Mouse (Mus musculus) cerebellum, adult 11 months (tissue): ENCODE measurements at regions not wholly inside any gene's neighbourhood (a gene's known extent, or its start where the extent isn't known, plus 50 kb on each side); places are given as distances from the start of the nearest gene placed in this dataset.

Source experiments
- DNase-seq: peaks from one replicate; pipeline ENCODE4 v3.0.0; 2022

DNA sequence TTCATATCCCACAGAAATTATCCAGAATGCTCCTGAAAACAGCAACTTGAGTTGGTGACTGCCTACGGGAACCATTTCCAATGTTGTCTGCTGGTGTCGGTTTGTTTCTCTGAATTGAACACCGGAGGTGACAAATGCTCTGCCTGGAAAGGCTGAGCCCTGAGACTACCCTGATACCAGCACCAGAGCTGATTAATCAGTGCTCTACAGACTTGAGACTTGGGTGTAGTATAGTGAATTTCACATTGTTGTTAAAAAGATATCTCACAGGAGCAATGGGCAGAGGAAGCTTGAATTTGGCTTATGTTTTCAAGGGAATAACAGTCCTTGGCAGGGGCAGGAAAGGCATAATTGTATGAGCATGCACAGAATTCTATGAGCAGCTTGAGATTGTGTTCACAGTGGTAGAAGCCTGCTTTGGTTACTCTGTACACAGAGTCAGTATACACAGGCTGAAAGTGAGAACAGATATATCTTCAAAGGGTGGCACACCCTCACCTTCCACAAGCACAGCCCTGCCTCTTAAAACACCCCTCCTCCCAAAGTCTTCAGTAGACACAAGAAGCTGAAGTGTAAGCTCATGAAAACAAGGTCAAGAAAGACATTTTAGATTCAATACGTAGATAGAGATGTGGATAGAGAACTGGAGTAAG, 447.1 kb downstream of the Meis1 start:
- no peak for DNase-seq

GRCm38 (mm10) chr11:18563011-18563410, 455.8 kb downstream of the Meis1 start:
- no peak for DNase-seq

- no peak for DNase-seq
Measured at GRCm38 (mm10) chr11:18558665-18559064, 460.1 kb downstream of the Meis1 start.

GRCm38 (mm10) chr11:18535592-18535857, 483.3 kb downstream of the Meis1 start:
- no peak for DNase-seq

- no peak for DNase-seq
Measured at GRCm38 (mm10) chr11:18534807-18535591, 483.8 kb downstream of the Meis1 start.

GRCm38 (mm10) chr11:18531264-18532110, 487.3 kb downstream of the Meis1 start:
- no peak for DNase-seq

- no peak for DNase-seq
Measured at GRCm38 (mm10) chr11:18528568-18528967, 490.2 kb downstream of the Meis1 start.

DNA sequence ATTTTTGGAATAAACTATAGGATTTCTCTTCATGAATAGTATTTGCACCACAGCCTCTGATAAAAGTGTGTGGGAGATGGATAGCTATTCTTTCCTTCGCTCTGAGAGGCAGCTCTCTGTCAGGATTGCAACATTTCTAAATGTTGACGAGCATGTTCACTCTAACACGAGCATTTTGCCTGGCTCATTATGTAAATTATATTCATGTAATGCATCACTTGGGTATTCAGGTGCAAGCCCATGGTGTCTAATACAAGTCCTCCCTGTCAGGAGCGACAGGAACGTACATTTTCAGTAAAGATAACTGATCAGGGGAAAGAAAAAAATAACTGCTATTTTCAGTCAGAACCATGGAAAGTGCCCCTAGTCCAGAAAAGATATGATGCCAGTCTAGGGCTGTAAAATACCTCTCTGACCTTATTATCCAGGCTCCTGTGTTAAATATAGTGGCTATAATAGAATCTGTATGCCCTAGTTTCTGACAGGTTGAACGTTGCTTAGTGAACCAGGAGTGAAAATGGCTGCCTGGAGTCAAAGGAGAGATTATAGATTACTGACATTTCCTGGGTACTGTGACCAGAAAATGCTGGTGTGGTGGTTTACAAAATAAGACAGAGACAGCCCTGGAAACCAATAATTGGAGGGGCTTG, 523.6 kb downstream of the Meis1 start:
- DNase-seq, result no peak

- DNase-seq, result no peak
Measured at GRCm38 (mm10) chr11:18493981-18494380, 524.8 kb downstream of the Meis1 start.

DNA sequence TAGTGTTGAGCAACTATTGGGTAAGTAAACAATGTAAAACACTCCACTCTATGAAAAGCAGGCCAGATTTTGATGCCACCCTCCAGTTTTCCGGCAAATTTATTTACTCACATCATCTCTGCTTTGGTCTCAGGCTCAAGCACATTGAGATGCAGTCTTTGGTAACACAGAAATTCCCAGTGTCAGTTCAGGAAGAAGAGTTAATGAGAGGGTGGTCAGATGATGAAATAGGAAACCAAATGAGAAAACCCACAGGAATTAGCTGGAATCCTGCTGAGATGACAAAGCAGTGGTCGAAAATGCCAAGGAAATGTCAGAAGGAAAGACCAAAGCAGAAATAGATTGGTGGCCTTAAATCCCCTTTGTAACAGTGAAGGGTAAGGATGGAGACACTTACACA, 525.7 kb downstream of the Meis1 start:
- no peak for DNase-seq

- no peak for DNase-seq
Measured at GRCm38 (mm10) chr11:18489517-18490256, 529.1 kb downstream of the Meis1 start.

DNA sequence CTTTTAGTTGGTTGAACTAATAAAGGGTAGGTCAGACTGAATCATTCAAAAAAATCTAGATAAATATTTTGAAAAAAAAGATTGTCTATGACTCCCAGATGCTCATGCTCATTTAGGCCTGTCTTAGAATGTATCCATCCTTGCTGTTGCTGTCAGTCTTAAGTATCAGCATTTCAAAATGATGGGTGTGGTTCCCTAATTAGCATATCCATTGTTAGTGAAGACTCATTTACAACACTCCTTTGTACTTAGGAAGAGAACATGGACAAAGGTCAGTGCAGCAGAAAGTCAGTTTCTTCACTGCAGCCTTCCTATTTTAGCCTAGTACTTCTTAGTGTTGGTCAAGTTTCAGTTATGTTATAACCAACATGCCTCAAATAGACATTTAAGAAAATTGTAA, 525.2 kb upstream of the Etaa1 start:
- DNase-seq, result no peak

- DNase-seq, result no peak
Measured at GRCm38 (mm10) chr11:18451271-18451670, 497.6 kb upstream of the Etaa1 start.

DNA sequence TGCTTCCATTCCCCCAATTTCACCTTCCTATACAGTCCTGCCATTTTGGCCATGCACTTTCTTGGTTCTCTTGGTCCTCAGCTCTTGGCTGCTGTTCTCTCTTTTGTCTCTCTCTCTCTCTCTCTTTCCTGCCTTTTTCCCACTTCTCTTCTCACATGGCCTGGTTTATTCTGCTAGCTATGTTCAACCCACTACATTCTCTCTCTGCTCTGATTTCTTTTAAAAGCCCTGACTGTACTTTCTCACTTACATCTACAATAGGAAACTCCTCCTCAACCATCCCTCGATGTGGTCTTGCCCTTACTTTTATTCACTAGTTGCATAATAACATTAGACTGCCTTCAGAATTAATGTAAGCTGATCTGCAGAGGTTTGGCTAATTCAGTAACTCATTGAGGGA, 495.2 kb upstream of the Etaa1 start:
- DNase-seq, result no peak

GRCm38 (mm10) chr11:18444600-18444999, 490.9 kb upstream of the Etaa1 start:
- no peak for DNase-seq

GRCm38 (mm10) chr11:18444101-18444500, 490.4 kb upstream of the Etaa1 start:
- no peak for DNase-seq

GRCm38 (mm10) chr11:18443156-18443555, 489.5 kb upstream of the Etaa1 start:
- DNase-seq, result no peak

GRCm38 (mm10) chr11:18437834-18438611, 484.3 kb upstream of the Etaa1 start:
- peak; percentile 22 for DNase-seq

DNA sequence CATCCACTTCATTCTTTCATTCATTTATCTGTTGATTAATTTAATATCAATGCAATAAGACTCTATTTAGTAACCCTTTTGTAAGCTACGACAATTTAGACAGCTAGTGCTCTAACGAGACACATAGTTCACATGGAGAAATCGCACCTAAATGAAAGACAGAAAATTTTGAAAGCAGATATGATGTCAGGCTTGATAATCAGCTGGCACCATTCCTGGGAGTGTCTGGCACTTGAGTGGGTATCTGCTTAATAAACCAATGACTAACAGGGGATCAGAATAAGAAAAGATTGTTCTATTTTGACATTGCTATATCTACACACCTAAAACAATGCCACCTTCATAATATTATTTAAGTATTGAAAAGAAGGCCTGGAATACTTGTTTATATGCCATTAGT, 467.4 kb upstream of the Etaa1 start:
- no peak for DNase-seq

DNA sequence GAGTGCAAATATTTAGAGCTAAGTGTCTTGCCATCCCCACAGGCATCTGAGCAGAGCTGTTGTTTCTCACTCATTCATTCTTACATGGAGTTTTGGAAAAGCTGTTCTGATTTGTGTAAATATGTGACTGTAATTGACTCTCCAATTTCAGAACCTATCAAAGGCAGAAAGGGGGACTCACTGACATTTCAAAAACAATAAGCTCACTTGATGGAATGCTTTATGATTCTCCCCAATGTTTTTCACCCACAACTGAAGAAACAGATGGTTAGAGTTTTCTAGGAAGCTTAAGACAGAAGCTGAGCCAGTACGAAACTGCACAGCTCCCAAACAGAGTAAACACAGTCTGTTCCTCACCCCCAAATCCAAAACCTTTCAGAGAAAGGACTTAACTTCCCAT, 460.1 kb upstream of the Etaa1 start:
- no peak for DNase-seq

- no peak for DNase-seq
Measured at GRCm38 (mm10) chr11:18408071-18408752, 454.5 kb upstream of the Etaa1 start.
